Mouse (Mus musculus) cerebellum, postnatal 4 days (tissue): Measurements from ENCODE around the gene Tgfbr2.
"Not testable (repeated sequence)": the region's sequence is repeated elsewhere in the genome, so short reads cannot be mapped to it uniquely, and the experiment has no call there.

ENCODE experiments used
- DNase-seq, 2 experiments: peaks; one replicate each; pipeline ENCODE4 v3.0.0; 2022; ENCODE audit warnings: low spot score in 2 of 2, mixed read lengths in 1 of 2

The Tgfbr2 gene

DNA sequence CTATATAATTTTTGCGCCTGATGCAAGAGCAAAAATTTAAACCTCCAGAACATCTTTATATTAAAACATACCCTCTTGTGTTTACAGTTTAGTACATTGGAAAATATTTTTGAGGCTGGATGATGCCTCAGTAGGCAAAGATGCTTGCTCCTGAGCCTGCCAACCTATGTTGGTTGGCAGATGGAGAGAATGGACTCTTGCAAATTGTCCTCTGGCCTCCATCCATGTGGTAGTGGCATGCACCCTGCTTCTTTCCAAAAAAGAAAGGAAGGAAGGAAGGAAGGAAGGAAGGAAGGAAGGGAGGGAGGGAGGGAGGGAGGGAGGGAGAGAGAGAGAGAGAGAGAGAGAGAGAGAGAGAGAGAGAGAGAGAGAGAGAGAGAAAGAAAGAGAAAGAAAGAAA is 103.6 kb downstream of the Tgfbr2 start:
- DNase-seq = not testable (repeated sequence)

DNA sequence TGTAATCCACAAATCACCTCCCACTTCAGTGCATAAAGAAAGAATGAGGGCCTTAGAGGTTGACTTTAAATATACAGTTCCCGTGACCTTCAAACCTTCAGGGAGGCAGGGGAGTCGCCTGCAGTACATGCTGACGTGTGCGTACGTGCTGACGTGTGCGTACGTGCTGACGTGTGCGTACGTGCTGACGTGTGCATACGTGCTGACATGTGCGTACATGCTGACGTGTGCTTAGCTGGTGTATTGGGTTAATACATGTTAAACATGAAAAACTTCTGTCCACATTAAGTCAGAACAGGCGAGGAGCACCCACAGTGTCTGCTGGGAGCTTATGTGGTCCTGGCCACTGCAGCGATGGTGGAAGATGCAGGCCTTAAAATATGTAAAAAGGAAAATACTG is 110.4 kb downstream of the Tgfbr2 start:
- DNase-seq = no peak

DNA sequence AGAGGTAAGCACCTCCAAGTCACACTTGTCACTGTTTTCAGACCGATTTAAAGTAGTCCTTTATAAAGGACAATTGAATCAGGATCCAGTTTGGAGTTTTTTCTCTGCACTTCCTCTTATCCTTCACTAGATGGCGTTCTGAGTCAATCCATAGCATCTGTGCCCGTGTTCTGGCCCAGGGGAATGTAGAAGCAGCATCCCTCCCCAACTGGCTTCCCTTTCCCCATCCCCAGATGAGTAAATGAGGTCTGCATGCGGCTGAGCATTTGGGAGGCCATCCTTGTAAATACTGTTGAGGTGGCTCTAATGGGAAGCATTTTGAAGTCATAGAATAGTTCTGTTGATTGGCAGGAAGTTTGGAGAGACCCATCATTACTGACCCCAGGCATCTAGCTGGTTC is 114.5 kb downstream of the Tgfbr2 start:
- DNase-seq = no peak

DNA sequence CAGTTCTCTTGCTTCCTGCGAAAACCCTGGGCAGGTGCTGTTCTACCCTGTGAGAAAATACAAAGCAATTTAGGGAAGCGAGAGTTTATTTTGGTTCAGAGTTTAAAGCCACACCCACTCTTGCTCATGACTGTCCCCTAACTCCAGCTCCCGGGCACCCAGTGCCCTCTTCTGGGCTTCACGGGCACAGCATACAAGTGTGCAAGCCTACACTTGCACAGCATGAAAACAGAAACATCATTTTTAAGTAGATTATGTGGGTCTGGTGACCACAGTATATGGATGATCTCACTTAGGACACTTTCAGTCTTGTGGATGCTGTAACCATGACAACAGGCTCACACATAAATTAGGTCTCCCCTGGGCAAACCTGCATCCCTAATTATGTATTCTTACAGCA is 116.0 kb downstream of the Tgfbr2 start:
- DNase-seq = no peak

DNA sequence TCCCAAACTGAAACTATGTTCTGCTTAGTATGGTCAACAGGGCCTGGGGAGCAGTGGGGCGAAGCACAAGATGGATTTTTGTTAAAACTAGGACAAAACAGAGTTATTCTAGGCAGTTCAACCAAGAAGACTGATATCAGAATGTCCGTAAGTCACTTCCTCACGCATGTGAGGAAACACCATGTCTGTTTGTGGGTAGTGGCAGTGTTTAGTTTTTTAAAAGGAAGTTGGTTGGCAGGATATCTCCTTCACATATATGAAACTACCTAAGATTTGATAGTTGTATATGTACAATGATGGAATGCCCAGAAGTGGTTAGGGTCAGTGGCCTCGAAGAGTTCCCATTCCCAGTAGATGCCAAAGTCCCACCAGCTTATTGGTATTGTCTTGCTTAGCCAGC is 116.7 kb downstream of the Tgfbr2 start:
- DNase-seq = no peak

DNA sequence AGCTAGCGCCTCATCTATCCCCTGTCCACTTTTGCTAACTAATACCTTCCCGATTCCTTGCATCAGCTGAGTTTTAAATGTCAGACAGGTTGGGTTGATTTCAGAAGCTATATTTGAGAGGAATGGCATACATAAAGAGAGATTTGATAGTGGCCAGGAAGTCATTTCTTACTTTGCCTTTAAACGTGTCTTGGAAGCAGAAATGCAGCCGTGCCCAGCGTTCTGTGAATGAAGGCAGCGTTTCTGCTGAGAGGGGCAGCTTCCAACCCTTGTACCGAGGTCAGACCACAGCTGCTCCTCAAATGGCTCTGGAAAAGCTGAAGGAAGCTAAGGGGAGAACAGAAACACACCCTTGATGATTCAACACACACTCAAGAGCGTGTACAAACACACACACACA is 121.2 kb downstream of the Tgfbr2 start:
- DNase-seq = no peak

DNA sequence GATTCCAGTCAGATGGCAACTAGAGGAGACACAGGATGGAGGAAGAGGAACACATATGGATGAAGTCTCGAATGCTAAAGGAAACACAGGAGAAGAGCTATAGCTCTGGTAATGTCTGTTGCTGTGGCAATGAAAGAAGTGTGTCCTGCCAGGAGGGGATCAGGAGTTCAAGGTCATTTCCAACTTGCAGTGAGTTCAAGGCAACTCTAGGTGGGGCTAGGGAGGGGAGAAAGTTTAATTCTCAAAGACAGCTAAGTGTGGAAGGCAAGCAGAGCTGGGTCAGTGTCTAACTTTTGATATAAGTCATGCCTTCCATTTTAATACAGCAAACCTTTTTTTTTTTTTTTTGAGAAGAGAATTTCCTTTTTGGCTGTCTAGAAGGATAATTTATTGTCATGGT is 125.2 kb downstream of the Tgfbr2 start:
- no peak for DNase-seq

DNA sequence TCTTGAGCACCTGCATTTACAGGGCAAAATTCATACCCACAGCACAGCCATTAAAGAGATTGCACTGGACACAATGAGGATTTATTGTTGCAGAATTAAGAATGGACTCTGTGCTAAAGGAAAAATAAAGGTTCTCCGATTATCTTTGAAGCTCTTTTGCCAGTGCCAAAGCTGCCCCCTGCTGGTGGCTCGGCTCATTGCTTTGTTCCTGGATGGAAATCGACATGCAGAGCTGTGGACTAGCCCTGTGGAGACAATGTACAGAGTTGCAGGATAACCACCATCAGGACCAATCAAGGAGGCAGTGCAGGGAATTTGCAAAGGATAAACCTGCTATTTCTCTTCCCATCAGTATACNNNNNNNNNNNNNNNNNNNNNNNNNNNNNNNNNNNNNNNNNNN is 133.4 kb downstream of the Tgfbr2 start:
- DNase-seq = peak; percentile 89 to 92

DNA sequence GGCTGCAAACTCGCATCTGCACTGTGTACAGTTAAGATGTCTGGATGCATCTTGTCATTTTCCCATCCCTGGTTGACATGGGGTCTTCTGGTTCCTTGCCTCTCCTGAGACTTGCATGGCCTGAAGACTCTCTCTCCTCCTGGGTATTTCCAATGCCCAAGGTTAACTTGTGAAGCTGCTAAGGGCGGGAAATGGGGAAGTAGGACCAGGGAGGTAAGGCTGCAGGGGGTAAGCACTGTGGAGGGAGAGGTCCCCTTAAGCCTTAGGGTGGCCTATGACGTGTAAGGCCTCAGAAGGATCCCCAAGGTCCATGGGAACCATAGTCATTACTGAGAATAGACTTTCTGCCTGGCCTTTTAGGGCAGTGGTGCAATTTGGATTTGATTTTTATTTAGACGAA is 133.8 kb downstream of the Tgfbr2 start:
- DNase-seq = no peak

DNA sequence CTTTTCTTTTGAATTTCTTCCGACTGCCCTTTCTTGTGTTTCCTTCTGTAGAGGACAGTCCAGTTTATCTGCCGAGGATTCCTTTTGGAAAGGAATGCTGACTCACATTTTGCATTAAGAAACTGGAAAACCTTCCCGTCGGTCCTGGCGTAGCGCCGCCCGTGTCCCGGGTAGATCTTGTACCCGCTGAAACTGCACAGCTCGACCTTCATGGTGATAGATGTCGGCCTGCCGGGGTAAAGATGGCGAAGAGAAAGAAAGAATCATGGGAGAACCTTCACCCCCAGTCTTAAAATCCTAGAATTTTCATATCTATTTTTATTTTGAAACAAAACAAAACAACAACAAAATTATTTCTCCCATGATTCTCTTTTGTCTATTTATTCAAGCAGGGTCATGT is 134.3 kb downstream of the Tgfbr2 start:
- not testable (repeated sequence) for DNase-seq

DNA sequence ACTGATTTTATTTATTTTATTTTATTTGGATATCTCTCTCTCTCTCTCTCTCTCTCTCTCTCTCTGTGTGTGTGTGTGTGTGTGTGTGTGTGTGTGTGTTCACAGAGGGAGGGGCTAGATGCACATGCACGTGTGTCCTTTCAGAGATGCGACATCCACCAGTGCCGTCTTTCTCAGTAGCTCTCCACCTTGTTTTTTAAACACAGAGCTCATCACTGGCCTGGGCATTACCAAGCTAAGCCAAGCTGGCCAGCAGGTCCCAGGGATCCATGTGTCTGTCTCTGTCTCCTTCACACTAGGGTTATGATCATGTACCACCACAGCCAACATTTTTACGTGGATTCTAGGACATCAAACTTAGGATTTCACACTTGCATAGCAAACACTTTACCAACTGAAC is 135.2 kb downstream of the Tgfbr2 start:
- no peak for DNase-seq

DNA sequence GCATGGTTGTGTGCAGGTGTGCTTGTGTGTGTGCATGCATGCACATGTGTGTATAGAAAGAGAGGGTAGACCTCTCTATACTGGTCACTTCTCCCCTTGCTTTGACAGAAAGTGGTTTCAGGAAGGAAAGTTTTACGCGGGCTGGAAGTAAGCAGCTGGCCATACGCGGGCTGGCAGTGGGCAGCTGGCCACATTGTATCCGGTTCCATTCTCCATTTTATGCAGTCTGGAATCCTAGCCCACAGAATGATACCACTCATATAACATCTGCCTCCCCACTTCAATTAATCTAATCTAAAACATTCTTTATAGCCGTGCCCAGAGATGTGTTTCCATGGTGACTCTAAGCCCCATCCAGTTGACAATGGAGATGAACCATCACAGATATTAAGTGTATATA is 136.9 kb downstream of the Tgfbr2 start:
- no peak for DNase-seq
